Mouse (Mus musculus) midbrain, embryonic 16.5 days (tissue): ENCODE data around the gene Wdr95. TPM values are rescaled to one million over a fixed set of nuclear protein-coding genes. Genes with fewer than 3 reads are reported as not detected.

ENCODE experiments used
- ATAC-seq: fragments of 200-750 bp; cut with Nextera tagmentation; 2 replicates; pipeline ENCODE4 v1.8.0; 2017; ENCODE audit warnings: moderate TSS enrichment
- H3K27ac ChIP-seq: fragments of 300-500 bp; sonication (generic); 2 replicates; pipeline ENCODE4 v1.5.1; 2014; ENCODE audit warnings: mild to moderate bottlenecking, low read length, mixed read lengths
- H3K27me3 ChIP-seq: fragments of 300-500 bp; sonication (generic); 2 replicates; pipeline ENCODE4 v1.6.1; 2014; ENCODE audit warnings: low read depth, low read length, mixed read lengths; ENCODE audit not compliant: control insufficient read depth, insufficient read depth
- H3K36me3 ChIP-seq: fragments of 300-500 bp; sonication (generic); 2 replicates; pipeline ENCODE4 v1.6.1; 2014; ENCODE audit warnings: mild to moderate bottlenecking, low read length, moderate library complexity, mixed read lengths; ENCODE audit not compliant: control insufficient read depth, insufficient read depth
- H3K4me1 ChIP-seq: fragments of 300-500 bp; sonication (generic); 2 replicates; pipeline ENCODE4 v1.6.1; 2014; ENCODE audit warnings: mild to moderate bottlenecking, low read length, mixed read lengths; ENCODE audit not compliant: control insufficient read depth, insufficient read depth
- H3K4me2 ChIP-seq: fragments of 300-500 bp; sonication (generic); 2 replicates; pipeline ENCODE4 v1.6.1; 2014; ENCODE audit warnings: mild to moderate bottlenecking, low read length, mixed read lengths
- H3K4me3 ChIP-seq: fragments of 300-500 bp; sonication (generic); 2 replicates; pipeline ENCODE4 v1.5.1; 2014; ENCODE audit warnings: low read depth, mild to moderate bottlenecking, low read length, moderate library complexity, mixed read lengths
- H3K9ac ChIP-seq: fragments of 300-500 bp; sonication (generic); 2 replicates; pipeline ENCODE4 v1.6.1; 2014; ENCODE audit warnings: low read depth, low read length, mixed read lengths
- H3K9me3 ChIP-seq: fragments of 300-500 bp; sonication (generic); replicated peaks from 2 replicates; pipeline ENCODE4 v1.6.1; 2014; ENCODE audit warnings: mild to moderate bottlenecking, low read length, mixed read lengths; ENCODE audit not compliant: control insufficient read depth, poor library complexity, severe bottlenecking
- WGBS: fragments of 180-500 bp; shearing (Covaris S2); extraction: QIAGEN DNeasy Blood & Tissue Kit; methylation state at CpG from one replicate; pipeline ENCODE4 v1.1.7; 2014; 5-methylcytosine and 5-hydroxymethylcytosine counted together
- polyA plus RNA-seq: library from polyadenylated mRNA; unstranded; fragments of >200 nt; fragmentation: Nextera tagmentation; extraction: Ambion mirVana; gene quantifications from 2 replicates; pipeline ENCODE4 v1.2.1, GENCODE M21; 2015

The Wdr95 gene
- polyA plus RNA-seq, 1 experiment from 2014 or later = 0.33 TPM

GRCm38 (mm10) chr5:149637306-149637705 lies 108.8 kb downstream of the Wdr95 start:
- H3K27ac ChIP-seq = no peak overlapping the region
- no peak overlapping the region; the same call in 1 of the 2 replicates for H3K9ac ChIP-seq
- ATAC-seq = no peak
- peak overlapping the region; percentile 77 for H3K4me2 ChIP-seq
- H3K4me3 ChIP-seq = peak overlapping the region; percentile 78; the same call in 1 of the 2 replicates
- 51% methylated on average over 8 of the region's 8 CpGs for WGBS
- H3K9me3 ChIP-seq = no peaks in the 10 kb centered on the region
- H3K36me3 ChIP-seq = 0 out of 2 replicates have a peak, but pooled peaks cover 3% of the 10 kb centered on the region
- H3K27me3 ChIP-seq = no peaks in the 10 kb centered on the region
- H3K4me1 ChIP-seq = peaks cover 23% of the 10 kb centered on the region

GRCm38 (mm10) chr5:149641277-149641892 lies 112.9 kb downstream of the Wdr95 start:
- H3K4me1 ChIP-seq = peaks cover 5% of the 10 kb centered on the region
- H3K4me3 ChIP-seq = no peak overlapping the region
- no peaks in the 10 kb centered on the region for H3K9me3 ChIP-seq
- H3K9ac ChIP-seq = no peak overlapping the region
- no peaks in the 10 kb centered on the region for H3K27me3 ChIP-seq
- whole genome bisulfite sequencing = 87% methylated on average over 8 of the region's 8 CpGs
- no peak for ATAC-seq
- H3K36me3 ChIP-seq = no peaks in the 10 kb centered on the region
- H3K27ac ChIP-seq = no peak overlapping the region
- no peak overlapping the region for H3K4me2 ChIP-seq

- WGBS = 53% methylated on average over 6 of the region's 6 CpGs
- Histone ChIP-seq H3K9me3 (no peaks in the 10 kb centered on the region), H3K36me3 (no peaks in the 10 kb centered on the region), H3K9ac (no peak overlapping the region), H3K4me2 (no peak overlapping the region), H3K4me3 (no peak overlapping the region), H3K27me3 (no peaks in the 10 kb centered on the region), H3K27ac (no peak overlapping the region), H3K4me1 (peaks cover 8% of the 10 kb centered on the region)
- no peak for ATAC-seq
Observed at GRCm38 (mm10) chr5:149642366-149642765, 113.9 kb downstream of the Wdr95 start.

- H3K4me2 ChIP-seq = no peak overlapping the region
- H3K36me3 ChIP-seq = no peaks in the 10 kb centered on the region
- no peak for ATAC-seq
Observed at GRCm38 (mm10) chr5:149642783-149643509, 114.5 kb downstream of the Wdr95 start.

GRCm38 (mm10) chr5:149647367-149648115 lies 119.1 kb downstream of the Wdr95 start:
- Histone ChIP-seq H3K4me3 (no peak overlapping the region), H3K9ac (no peak overlapping the region), H3K4me1 (peaks cover 14% of the 10 kb centered on the region), H3K27ac (peak overlapping the region; percentile 30), H3K36me3 (no peaks in the 10 kb centered on the region), H3K9me3 (no peaks in the 10 kb centered on the region), H3K27me3 (no peaks in the 10 kb centered on the region), H3K4me2 (no peak overlapping the region)
- ATAC-seq = peak; percentile 73; the same call in 1 of the 2 replicates
- 56% methylated on average over 8 of the region's 8 CpGs for WGBS

More at GRCm38 (mm10) chr5:149642783-149643509, 114.5 kb downstream of the Wdr95 start:
- Histone ChIP-seq H3K27ac (no peak overlapping the region), H3K4me3 (no peak overlapping the region), H3K9ac (no peak overlapping the region), H3K27me3 (no peaks in the 10 kb centered on the region), H3K9me3 (no peaks in the 10 kb centered on the region), H3K4me1 (peaks cover 8% of the 10 kb centered on the region)
- 84% methylated on average over 11 of the region's 11 CpGs for WGBS

- H3K4me2 ChIP-seq = no peak overlapping the region
- H3K9me3 ChIP-seq = no peaks in the 10 kb centered on the region
- no peaks in the 10 kb centered on the region for H3K36me3 ChIP-seq
- H3K4me1 ChIP-seq = peaks cover 14% of the 10 kb centered on the region
- H3K4me3 ChIP-seq = no peak overlapping the region
- peak overlapping the region; percentile 30 for H3K27ac ChIP-seq
- H3K27me3 ChIP-seq = no peaks in the 10 kb centered on the region
- no peak overlapping the region for H3K9ac ChIP-seq
- ATAC-seq = no peak
- 65% methylated on average over 4 of the region's 4 CpGs for WGBS
Observed at GRCm38 (mm10) chr5:149648196-149648595, 119.7 kb downstream of the Wdr95 start.

GRCm38 (mm10) chr5:149648895-149649406 lies 120.5 kb downstream of the Wdr95 start:
- H3K4me1 ChIP-seq = peaks cover 14% of the 10 kb centered on the region
- H3K27me3 ChIP-seq = no peaks in the 10 kb centered on the region
- no peak for ATAC-seq
- no peaks in the 10 kb centered on the region for H3K36me3 ChIP-seq
- H3K27ac ChIP-seq = no peak overlapping the region
- no peak overlapping the region for H3K4me2 ChIP-seq
- H3K9me3 ChIP-seq = no peaks in the 10 kb centered on the region
- H3K4me3 ChIP-seq = no peak overlapping the region
- no peak overlapping the region for H3K9ac ChIP-seq
- WGBS = 80% methylated on average over 6 of the region's 6 CpGs

- H3K9me3 ChIP-seq = no peaks in the 10 kb centered on the region
- WGBS = 78% methylated on average over 14 of the region's 14 CpGs
- no peaks in the 10 kb centered on the region for H3K27me3 ChIP-seq
- no peak overlapping the region for H3K9ac ChIP-seq
- H3K4me2 ChIP-seq = no peak overlapping the region
- no peak overlapping the region for H3K4me3 ChIP-seq
- H3K4me1 ChIP-seq = peaks cover 14% of the 10 kb centered on the region
- H3K36me3 ChIP-seq = no peaks in the 10 kb centered on the region
- no peak overlapping the region for H3K27ac ChIP-seq
- ATAC-seq = no peak
Observed at GRCm38 (mm10) chr5:149649499-149650178, 121.2 kb downstream of the Wdr95 start.
